Mouse (Mus musculus): ENCODE results near the gene Olfr70. TPM values are rescaled to one million over a fixed set of nuclear protein-coding genes. Genes with fewer than 3 reads are reported as not detected.

Gene Olfr70
- polyA plus RNA-seq, 1 experiment from 2014 or later, result not detected

DNA sequence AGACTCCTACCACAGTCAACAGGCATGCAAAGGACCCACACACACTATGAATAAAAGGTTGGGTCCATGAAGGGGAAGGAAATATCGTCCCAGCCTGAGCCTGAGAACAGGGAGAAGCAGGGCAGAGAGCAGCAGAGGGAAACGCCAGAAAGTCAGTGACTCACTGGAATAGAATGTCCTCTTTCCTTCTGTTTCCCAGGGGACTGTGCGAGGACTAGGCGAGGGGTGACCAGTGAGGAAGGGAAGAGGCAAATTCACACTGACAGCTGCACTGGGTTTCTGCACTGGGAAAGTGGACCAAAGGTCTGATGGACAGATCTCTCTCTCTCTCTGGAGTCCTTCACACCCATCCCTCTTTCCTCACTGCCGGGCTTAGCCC is 28.0 kb upstream of the Olfr70 start:
- H3K9me3 ChIP-seq, result no peaks in the 10 kb centered on the region
- H3K36me3 ChIP-seq, result no peaks in the 10 kb centered on the region
- no peak overlapping the region for H3K9ac ChIP-seq
- H3K4me1 ChIP-seq (replicated peaks), result no peaks in the 10 kb centered on the region
- no peaks in the 10 kb centered on the region for H3K27me3 ChIP-seq
- WGBS, result 61% methylated on average over 3 of the region's 5 CpGs
- H3K4me3 ChIP-seq, result no peak overlapping the region
- no peak overlapping the region for H3K4me2 ChIP-seq
- H3K27ac ChIP-seq (replicated peaks), result no peak overlapping the region
- ATAC-seq (ENCODE audit: low FRiP score, low read depth), result no peak

- no peak overlapping the region for H3K4me3 ChIP-seq
- H3K9ac ChIP-seq, result no peak overlapping the region
- no peak for ATAC-seq (ENCODE audit: low FRiP score, low read depth)
- no peaks in the 10 kb centered on the region for H3K9me3 ChIP-seq
- no peak overlapping the region for H3K27ac ChIP-seq (replicated peaks)
- WGBS, result 69% methylated on average over 7 of the region's 7 CpGs
- no peaks in the 10 kb centered on the region for H3K36me3 ChIP-seq
- H3K4me2 ChIP-seq, result no peak overlapping the region
- no peaks in the 10 kb centered on the region for H3K4me1 ChIP-seq (replicated peaks)
- no peaks in the 10 kb centered on the region for H3K27me3 ChIP-seq
Observed at GRCm38 (mm10) chr4:43727718-43728575, 27.3 kb upstream of the Olfr70 start.

GRCm38 (mm10) chr4:43726995-43727394 is 26.4 kb upstream of the Olfr70 start, which contains the start of gene Hrct1:
Gene Hrct1 (plus strand): TSS chr4:43727188.
- Histone ChIP-seq H3K36me3 (no peaks in the 10 kb centered on the region), H3K9ac (no peak within 1 kb of the TSS), H3K4me1 (replicated peaks) (no peaks in the 10 kb centered on the region), H3K9me3 (no peaks in the 10 kb centered on the region), H3K4me3 (no peak within 1 kb of the TSS), H3K4me2 (no peak within 1 kb of the TSS), H3K27me3 (no peaks in the 10 kb centered on the region), H3K27ac (replicated peaks) (no peak within 1 kb of the TSS)
- WGBS, result 56% methylated on average over 3 of the region's 3 CpGs
- ATAC-seq (ENCODE audit: low FRiP score, low read depth), result no peak

- H3K9me3 ChIP-seq, result no peaks in the 10 kb centered on the region
- no peak overlapping the region for H3K9ac ChIP-seq
- H3K27me3 ChIP-seq, result no peaks in the 10 kb centered on the region
- H3K4me2 ChIP-seq, result no peak overlapping the region
- H3K27ac ChIP-seq (replicated peaks), result no peak overlapping the region
- no peaks in the 10 kb centered on the region for H3K4me1 ChIP-seq (replicated peaks)
- no peak for ATAC-seq (ENCODE audit: low FRiP score, low read depth)
- no peaks in the 10 kb centered on the region for H3K36me3 ChIP-seq
- WGBS, result 81% methylated on average over 12 of the region's 12 CpGs
- H3K4me3 ChIP-seq, result no peak overlapping the region
Observed at GRCm38 (mm10) chr4:43726228-43726993, 25.8 kb upstream of the Olfr70 start.

DNA sequence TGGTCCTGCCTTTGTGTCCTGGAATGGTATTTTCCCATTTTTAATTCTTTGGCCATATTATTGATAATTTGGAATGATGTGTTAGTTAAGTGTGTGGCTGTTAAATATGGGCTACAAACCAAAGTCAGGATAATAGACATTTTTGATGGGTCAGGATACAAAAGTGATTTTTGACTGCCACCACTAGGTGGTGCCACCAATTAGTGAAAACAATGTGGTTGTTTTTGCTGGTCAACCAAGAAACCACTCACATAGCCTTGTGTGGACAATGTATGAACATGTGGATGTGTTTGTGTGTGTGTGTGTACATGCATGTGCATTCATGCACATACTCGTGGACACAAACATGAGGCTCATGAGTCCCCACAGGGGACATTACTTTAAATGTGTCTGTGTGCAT is 24.2 kb upstream of the Olfr70 start:
- no peak overlapping the region for H3K4me2 ChIP-seq
- H3K36me3 ChIP-seq, result no peaks in the 10 kb centered on the region
- 50% methylated on average over 1 of the region's 1 CpGs for WGBS
- H3K27me3 ChIP-seq, result no peaks in the 10 kb centered on the region
- H3K27ac ChIP-seq (replicated peaks), result no peak overlapping the region
- no peaks in the 10 kb centered on the region for H3K4me1 ChIP-seq (replicated peaks)
- H3K9me3 ChIP-seq, result no peaks in the 10 kb centered on the region
- H3K9ac ChIP-seq, result no peak overlapping the region
- no peak overlapping the region for H3K4me3 ChIP-seq
- ATAC-seq (ENCODE audit: low FRiP score, low read depth), result no peak

GRCm38 (mm10) chr4:43722191-43722590 is 21.6 kb upstream of the Olfr70 start:
- Histone ChIP-seq H3K9me3 (no peaks in the 10 kb centered on the region), H3K4me1 (replicated peaks) (no peaks in the 10 kb centered on the region), H3K36me3 (no peaks in the 10 kb centered on the region), H3K27me3 (no peaks in the 10 kb centered on the region), H3K4me3 (no peak overlapping the region), H3K27ac (replicated peaks) (no peak overlapping the region), H3K4me2 (no peak overlapping the region), H3K9ac (no peak overlapping the region)
- WGBS, result 89% methylated on average over 4 of the region's 4 CpGs
- no peak for ATAC-seq (ENCODE audit: low FRiP score, low read depth)

- no peak overlapping the region for H3K4me3 ChIP-seq
- H3K36me3 ChIP-seq, result no peaks in the 10 kb centered on the region
- ATAC-seq (ENCODE audit: low FRiP score, low read depth), result no peak
- H3K27me3 ChIP-seq, result no peaks in the 10 kb centered on the region
- H3K9ac ChIP-seq, result no peak overlapping the region
- no peak overlapping the region for H3K4me2 ChIP-seq
- H3K27ac ChIP-seq (replicated peaks), result no peak overlapping the region
- H3K4me1 ChIP-seq (replicated peaks), result no peaks in the 10 kb centered on the region
- no peaks in the 10 kb centered on the region for H3K9me3 ChIP-seq
- 52% methylated on average over 15 of the region's 16 CpGs for WGBS
Observed at GRCm38 (mm10) chr4:43720491-43721228, 20.1 kb upstream of the Olfr70 start.

GRCm38 (mm10) chr4:43713652-43714219 is 13.1 kb upstream of the Olfr70 start:
- H3K4me2 ChIP-seq, result no peak overlapping the region
- H3K36me3 ChIP-seq, result no peaks in the 10 kb centered on the region
- no peak overlapping the region for H3K9ac ChIP-seq
- whole genome bisulfite sequencing, result 42% methylated on average over 7 of the region's 7 CpGs
- no peak overlapping the region for H3K27ac ChIP-seq (replicated peaks)
- ATAC-seq (ENCODE audit: low FRiP score, low read depth), result no peak
- H3K4me3 ChIP-seq, result no peak overlapping the region
- H3K9me3 ChIP-seq, result no peaks in the 10 kb centered on the region
- H3K27me3 ChIP-seq, result no peaks in the 10 kb centered on the region
- H3K4me1 ChIP-seq (replicated peaks), result no peaks in the 10 kb centered on the region

- no peaks in the 10 kb centered on the region for H3K4me1 ChIP-seq (replicated peaks)
- ATAC-seq (ENCODE audit: low FRiP score, low read depth), result no peak
- H3K36me3 ChIP-seq, result no peaks in the 10 kb centered on the region
- WGBS, result 0% methylated on average over 2 of the region's 2 CpGs
- no peak overlapping the region for H3K4me3 ChIP-seq
- no peaks in the 10 kb centered on the region for H3K9me3 ChIP-seq
- H3K9ac ChIP-seq, result no peak overlapping the region
- no peaks in the 10 kb centered on the region for H3K27me3 ChIP-seq
- H3K4me2 ChIP-seq, result no peak overlapping the region
- no peak overlapping the region for H3K27ac ChIP-seq (replicated peaks)
Observed at GRCm38 (mm10) chr4:43711821-43712220, 11.2 kb upstream of the Olfr70 start.

DNA sequence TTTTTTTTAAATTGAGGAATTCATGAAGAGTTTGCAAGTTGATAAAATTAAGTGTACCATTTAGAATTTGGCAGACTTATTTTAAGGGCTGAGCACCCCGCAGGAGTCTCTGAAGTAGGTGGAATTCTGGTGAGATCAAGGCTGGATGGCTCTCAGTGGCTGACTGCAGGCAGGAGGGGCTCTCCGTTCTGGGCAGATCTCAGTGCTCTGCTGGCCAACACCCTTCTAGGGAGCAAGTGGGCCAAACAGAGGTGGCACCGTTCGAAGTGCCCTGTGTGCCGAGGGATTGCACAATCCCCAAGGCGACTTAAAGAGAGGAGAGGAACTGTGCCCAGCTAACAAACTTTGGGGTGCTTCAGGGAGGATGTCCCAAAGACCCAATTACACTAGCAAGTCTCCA is 9.3 kb upstream of the Olfr70 start, which contains the start of gene Olfr71:
TSS of gene Olfr71 (minus strand) at position 387 of the 400 bp plus-strand sequence.
- WGBS, result 86% methylated on average over 6 of the region's 6 CpGs
- no peak within 1 kb of the TSS for H3K27ac ChIP-seq (replicated peaks)
- H3K27me3 ChIP-seq, result no peaks in the 10 kb centered on the region
- H3K4me1 ChIP-seq (replicated peaks), result no peaks in the 10 kb centered on the region
- H3K4me3 ChIP-seq, result no peak within 1 kb of the TSS
- H3K9ac ChIP-seq, result no peak within 1 kb of the TSS
- H3K9me3 ChIP-seq, result no peaks in the 10 kb centered on the region
- H3K36me3 ChIP-seq, result no peaks in the 10 kb centered on the region
- no peak for ATAC-seq (ENCODE audit: low FRiP score, low read depth)
- H3K4me2 ChIP-seq, result no peak within 1 kb of the TSS

DNA sequence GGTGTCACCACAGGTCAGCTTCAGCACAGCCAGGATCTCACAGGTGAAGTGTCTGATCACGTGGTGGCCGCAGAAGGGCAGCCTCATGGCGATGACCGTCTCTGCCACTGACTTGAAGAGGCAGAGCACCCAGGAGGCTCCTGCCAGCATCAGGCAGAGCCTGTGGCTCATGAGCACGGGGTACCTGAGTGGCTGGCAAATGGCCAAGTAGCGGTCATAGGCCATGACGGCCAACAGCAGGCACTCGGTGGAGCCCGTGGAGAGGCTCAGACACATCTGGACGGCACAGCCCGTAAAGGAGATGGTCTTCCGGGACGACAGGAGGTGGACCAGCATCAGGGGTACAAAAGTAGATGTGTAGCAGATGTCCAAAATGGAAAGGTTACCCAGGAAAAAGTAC is 5.4 kb upstream of the Olfr70 start:
- ATAC-seq (ENCODE audit: low FRiP score, low read depth), result no peak
- H3K9me3 ChIP-seq, result no peaks in the 10 kb centered on the region
- no peaks in the 10 kb centered on the region for H3K27me3 ChIP-seq
- H3K27ac ChIP-seq (replicated peaks), result no peak overlapping the region
- H3K4me2 ChIP-seq, result no peak overlapping the region
- H3K9ac ChIP-seq, result no peak overlapping the region
- no peaks in the 10 kb centered on the region for H3K4me1 ChIP-seq (replicated peaks)
- WGBS, result 82% methylated on average over 13 of the region's 13 CpGs
- H3K36me3 ChIP-seq, result no peaks in the 10 kb centered on the region
- H3K4me3 ChIP-seq, result no peak overlapping the region

Data from hindbrain, embryonic 15.5 days (tissue).